Mouse (Mus musculus): ENCODE data around the gene Ncf2. TPM values are rescaled to one million over a fixed set of nuclear protein-coding genes. Genes with fewer than 3 reads are reported as not detected.
"Not testable (repeated sequence)": the region's sequence is repeated elsewhere in the genome, so short reads cannot be mapped to it uniquely, and the experiment has no call there.

Ncf2 gene
- polyA plus RNA-seq, 1 experiment from 2014 or later = 3.3 TPM

GRCm38 (mm10) chr1:152779071-152779737 is 20.8 kb upstream of the Ncf2 start:
- WGBS = 46% methylated on average over 10 of the region's 10 CpGs
- Histone ChIP-seq H3K27me3 (ENCODE audit: control insufficient read depth, insufficient read depth, low read length) (no peaks in the 10 kb centered on the region), H3K4me3 (ENCODE audit: low read depth, low read length) (no peak overlapping the region), H3K36me3 (ENCODE audit: control insufficient read depth, insufficient read depth, low read length) (no peaks in the 10 kb centered on the region), H3K4me2 (no peak overlapping the region), H3K9ac (ENCODE audit: low read length) (no peak overlapping the region), H3K9me3 (ENCODE audit: control insufficient read depth, low read length) (no peaks in the 10 kb centered on the region), H3K27ac (ENCODE audit: low read depth, low read length) (no peak overlapping the region), H3K4me1 (ENCODE audit: control insufficient read depth, insufficient read depth, low read length) (no peaks in the 10 kb centered on the region)
- DNase-seq (ENCODE audit: low spot score, missing footprints) (peak; percentile 94), ATAC-seq (ENCODE audit: low FRiP score) (peak; percentile 70; the same call in 1 of the 2 replicates)

GRCm38 (mm10) chr1:152784620-152785019 is 15.4 kb upstream of the Ncf2 start:
- Histone ChIP-seq H3K27me3 (ENCODE audit: control insufficient read depth, insufficient read depth, low read length) (no peaks in the 10 kb centered on the region), H3K27ac (ENCODE audit: low read depth, low read length) (no peak overlapping the region), H3K4me1 (ENCODE audit: control insufficient read depth, insufficient read depth, low read length) (peaks cover 6% of the 10 kb centered on the region; the same call in 1 of the 2 replicates), H3K9me3 (ENCODE audit: control insufficient read depth, low read length) (no peaks in the 10 kb centered on the region), H3K36me3 (ENCODE audit: control insufficient read depth, insufficient read depth, low read length) (no peaks in the 10 kb centered on the region), H3K4me3 (ENCODE audit: low read depth, low read length) (no peak overlapping the region), H3K4me2 (no peak overlapping the region), H3K9ac (ENCODE audit: low read length) (no peak overlapping the region)
- ATAC-seq (ENCODE audit: low FRiP score) (no peak), DNase-seq (ENCODE audit: low spot score, missing footprints) (peak; percentile 51)
- WGBS = 93% methylated on average over 8 of the region's 8 CpGs

GRCm38 (mm10) chr1:152785446-152785845 is 14.5 kb upstream of the Ncf2 start:
- H3K9me3 ChIP-seq (ENCODE audit: control insufficient read depth, low read length); H3K4me2 ChIP-seq; H3K27ac ChIP-seq (ENCODE audit: low read depth, low read length); ATAC-seq (ENCODE audit: low FRiP score); H3K36me3 ChIP-seq (ENCODE audit: control insufficient read depth, insufficient read depth, low read length); H3K4me3 ChIP-seq (ENCODE audit: low read depth, low read length); H3K4me1 ChIP-seq (ENCODE audit: control insufficient read depth, insufficient read depth, low read length); H3K9ac ChIP-seq (ENCODE audit: low read length); H3K27me3 ChIP-seq (ENCODE audit: control insufficient read depth, insufficient read depth, low read length): not testable (repeated sequence)
- DNase-seq (ENCODE audit: low spot score, missing footprints) = peak; percentile 53
- WGBS = 89% methylated on average over 3 of the region's 3 CpGs

- Histone ChIP-seq H3K36me3 (ENCODE audit: control insufficient read depth, insufficient read depth, low read length) (no peaks in the 10 kb centered on the region), H3K9me3 (ENCODE audit: control insufficient read depth, low read length) (no peaks in the 10 kb centered on the region; the same call in 1 of the 2 replicates), H3K27me3 (ENCODE audit: control insufficient read depth, insufficient read depth, low read length) (no peaks in the 10 kb centered on the region), H3K9ac (ENCODE audit: low read length) (no peak overlapping the region), H3K4me3 (ENCODE audit: low read depth, low read length) (no peak overlapping the region), H3K27ac (ENCODE audit: low read depth, low read length) (no peak overlapping the region), H3K4me2 (no peak overlapping the region), H3K4me1 (ENCODE audit: control insufficient read depth, insufficient read depth, low read length) (peaks cover 6% of the 10 kb centered on the region; the same call in 1 of the 2 replicates)
- DNase-seq (ENCODE audit: low spot score, missing footprints) = no peak
- no peak for ATAC-seq (ENCODE audit: low FRiP score)
- 91% methylated on average over 4 of the region's 4 CpGs for WGBS
Observed at GRCm38 (mm10) chr1:152786953-152787352, 13.0 kb upstream of the Ncf2 start.

GRCm38 (mm10) chr1:152788121-152788660 is 11.8 kb upstream of the Ncf2 start:
- peaks cover 11% of the 10 kb centered on the region for H3K4me1 ChIP-seq (ENCODE audit: control insufficient read depth, insufficient read depth, low read length)
- H3K27me3 ChIP-seq (ENCODE audit: control insufficient read depth, insufficient read depth, low read length) = no peaks in the 10 kb centered on the region
- no peak overlapping the region for H3K9ac ChIP-seq (ENCODE audit: low read length)
- H3K4me3 ChIP-seq (ENCODE audit: low read depth, low read length) = no peak overlapping the region
- no peaks in the 10 kb centered on the region; the same call in 1 of the 2 replicates for H3K9me3 ChIP-seq (ENCODE audit: control insufficient read depth, low read length)
- DNase-seq (ENCODE audit: low spot score, missing footprints) (peak; percentile 81), ATAC-seq (ENCODE audit: low FRiP score) (no peak)
- H3K4me2 ChIP-seq = no peak overlapping the region
- no peak overlapping the region for H3K27ac ChIP-seq (ENCODE audit: low read depth, low read length)
- H3K36me3 ChIP-seq (ENCODE audit: control insufficient read depth, insufficient read depth, low read length) = no peaks in the 10 kb centered on the region
- WGBS = 15% methylated on average over 4 of the region's 4 CpGs

GRCm38 (mm10) chr1:152790254-152790653 is 9.7 kb upstream of the Ncf2 start:
- Histone ChIP-seq H3K4me2 (no peak overlapping the region), H3K27me3 (ENCODE audit: control insufficient read depth, insufficient read depth, low read length) (no peaks in the 10 kb centered on the region), H3K4me1 (ENCODE audit: control insufficient read depth, insufficient read depth, low read length) (peaks cover 15% of the 10 kb centered on the region), H3K9ac (ENCODE audit: low read length) (no peak overlapping the region), H3K27ac (ENCODE audit: low read depth, low read length) (no peak overlapping the region), H3K4me3 (ENCODE audit: low read depth, low read length) (no peak overlapping the region), H3K36me3 (ENCODE audit: control insufficient read depth, insufficient read depth, low read length) (no peaks in the 10 kb centered on the region), H3K9me3 (ENCODE audit: control insufficient read depth, low read length) (no peaks in the 10 kb centered on the region; the same call in 1 of the 2 replicates)
- ATAC-seq (ENCODE audit: low FRiP score) (no peak; the same call in 1 of the 2 replicates), DNase-seq (ENCODE audit: low spot score, missing footprints) (peak; percentile 89)
- 26% methylated on average over 12 of the region's 12 CpGs for WGBS

- no peaks in the 10 kb centered on the region for H3K27me3 ChIP-seq (ENCODE audit: control insufficient read depth, insufficient read depth, low read length)
- no peak overlapping the region for H3K9ac ChIP-seq (ENCODE audit: low read length)
- no peak overlapping the region for H3K4me3 ChIP-seq (ENCODE audit: low read depth, low read length)
- WGBS = 27% methylated on average over 6 of the region's 6 CpGs
- DNase-seq (ENCODE audit: low spot score, missing footprints) (peak; percentile 84), ATAC-seq (ENCODE audit: low FRiP score) (no peak)
- no peaks in the 10 kb centered on the region for H3K36me3 ChIP-seq (ENCODE audit: control insufficient read depth, insufficient read depth, low read length)
- no peak overlapping the region for H3K27ac ChIP-seq (ENCODE audit: low read depth, low read length)
- no peaks in the 10 kb centered on the region; the same call in 1 of the 2 replicates for H3K9me3 ChIP-seq (ENCODE audit: control insufficient read depth, low read length)
- H3K4me1 ChIP-seq (ENCODE audit: control insufficient read depth, insufficient read depth, low read length) = peaks cover 15% of the 10 kb centered on the region
- H3K4me2 ChIP-seq = no peak overlapping the region
Observed at GRCm38 (mm10) chr1:152790821-152791220, 9.2 kb upstream of the Ncf2 start.

- H3K9me3 ChIP-seq (ENCODE audit: control insufficient read depth, low read length) = no peaks in the 10 kb centered on the region; the same call in 1 of the 2 replicates
- no peak overlapping the region for H3K27ac ChIP-seq (ENCODE audit: low read depth, low read length)
- H3K4me2 ChIP-seq = no peak overlapping the region
- no peak for ATAC-seq (ENCODE audit: low FRiP score)
- DNase-seq (ENCODE audit: low spot score, missing footprints) = peak; percentile 83
- H3K27me3 ChIP-seq (ENCODE audit: control insufficient read depth, insufficient read depth, low read length) = no peaks in the 10 kb centered on the region
- H3K9ac ChIP-seq (ENCODE audit: low read length) = no peak overlapping the region
- peaks cover 15% of the 10 kb centered on the region for H3K4me1 ChIP-seq (ENCODE audit: control insufficient read depth, insufficient read depth, low read length)
- H3K36me3 ChIP-seq (ENCODE audit: control insufficient read depth, insufficient read depth, low read length) = no peaks in the 10 kb centered on the region
- whole genome bisulfite sequencing = 28% methylated on average over 4 of the region's 4 CpGs
- H3K4me3 ChIP-seq (ENCODE audit: low read depth, low read length) = no peak overlapping the region
Observed at GRCm38 (mm10) chr1:152791269-152791668, 8.7 kb upstream of the Ncf2 start.

- Histone ChIP-seq H3K36me3 (ENCODE audit: control insufficient read depth, insufficient read depth, low read length) (no peaks in the 10 kb centered on the region), H3K4me1 (ENCODE audit: control insufficient read depth, insufficient read depth, low read length) (peaks cover 14% of the 10 kb centered on the region), H3K9ac (ENCODE audit: low read length) (no peak overlapping the region), H3K9me3 (ENCODE audit: control insufficient read depth, low read length) (no peaks in the 10 kb centered on the region; the same call in 1 of the 2 replicates), H3K27ac (ENCODE audit: low read depth, low read length) (no peak overlapping the region), H3K27me3 (ENCODE audit: control insufficient read depth, insufficient read depth, low read length) (no peaks in the 10 kb centered on the region), H3K4me3 (ENCODE audit: low read depth, low read length) (no peak overlapping the region), H3K4me2 (no peak overlapping the region)
- peak; percentile 93 for DNase-seq (ENCODE audit: low spot score, missing footprints)
- no peak for ATAC-seq (ENCODE audit: low FRiP score)
- 20% methylated on average over 12 of the region's 12 CpGs for WGBS
Observed at GRCm38 (mm10) chr1:152792736-152793494, 7.1 kb upstream of the Ncf2 start.

Data from midbrain, embryonic 11.5 days (tissue).